Mouse (Mus musculus) kidney, embryonic 14.5 days (tissue): Measurements from ENCODE around the gene Cd79a. TPM values are rescaled to one million over a fixed set of nuclear protein-coding genes. Genes with fewer than 3 reads are reported as not detected.

Experiments
- ATAC-seq: fragments of 200-750 bp; cut with Nextera tagmentation; 2 replicates; pipeline ENCODE4 v1.8.0; 2017; ENCODE audit warnings: moderate number of reproducible peaks, mild to moderate bottlenecking, moderate TSS enrichment, moderate library complexity; ENCODE audit not compliant: low FRiP score, low TSS enrichment
- H3K27ac ChIP-seq: fragments of 300-500 bp; sonication (generic); 2 replicates; pipeline ENCODE4 v1.5.1; 2014; ENCODE audit warnings: low read depth, mild to moderate bottlenecking, low read length, moderate library complexity, mixed read lengths
- H3K27me3 ChIP-seq: fragments of 300-500 bp; sonication (generic); 2 replicates; pipeline ENCODE4 v1.6.1; 2014; ENCODE audit warnings: mild to moderate bottlenecking, low read length; ENCODE audit not compliant: control insufficient read depth, insufficient read depth
- H3K36me3 ChIP-seq: fragments of 300-500 bp; sonication (generic); 2 replicates; pipeline ENCODE4 v1.6.1; 2014; ENCODE audit warnings: low read length, mixed read lengths; ENCODE audit not compliant: control insufficient read depth, insufficient read depth
- H3K4me1 ChIP-seq: fragments of 300-500 bp; sonication (generic); 2 replicates; pipeline ENCODE4 v1.6.1; 2014; ENCODE audit warnings: low read length, mixed read lengths; ENCODE audit not compliant: control insufficient read depth, insufficient read depth
- H3K4me2 ChIP-seq: fragments of 300-500 bp; sonication (generic); replicated peaks from 2 replicates; pipeline ENCODE4 v1.6.1; 2014; ENCODE audit warnings: low read depth, mild to moderate bottlenecking, low read length
- H3K4me3 ChIP-seq: fragments of 300-500 bp; sonication (generic); 2 replicates; pipeline ENCODE4 v1.5.1; 2014; ENCODE audit warnings: mild to moderate bottlenecking, low read length
- H3K9ac ChIP-seq: fragments of 300-500 bp; sonication (generic); 2 replicates; pipeline ENCODE4 v1.6.1; 2014; ENCODE audit warnings: low read depth, mild to moderate bottlenecking, low read length, moderate library complexity
- H3K9me3 ChIP-seq: fragments of 300-500 bp; sonication (generic); 2 replicates; pipeline ENCODE4 v1.6.1; 2016; ENCODE audit warnings: low read length; ENCODE audit not compliant: control insufficient read depth
- WGBS: fragments of 180-500 bp; shearing (Covaris S2); extraction: QIAGEN DNeasy Blood & Tissue Kit; methylation state at CpG from one replicate; pipeline ENCODE4 v1.1.7; 2014; 5-methylcytosine and 5-hydroxymethylcytosine counted together
- polyA plus RNA-seq: library from polyadenylated mRNA; unstranded; fragments of >200 nt; fragmentation: Nextera tagmentation; extraction: Ambion mirVana; gene quantifications from 2 replicates; pipeline ENCODE4 v1.2.1, GENCODE M21; 2014

Gene Cd79a
- 1.5 and 1.6 TPM in 2 replicates for polyA plus RNA-seq

GRCm38 (mm10) chr7:24897224-24897623 is at the start of gene Cd79a:
Gene Cd79a, plus strand, starts transcription at chr7:24897381.
- ATAC-seq: no peak
- H3K4me2 ChIP-seq: no peak within 1 kb of the TSS
- H3K27ac ChIP-seq: no peak within 1 kb of the TSS
- H3K4me3 ChIP-seq: no peak within 1 kb of the TSS
- H3K4me1 ChIP-seq: 0 out of 2 replicates have a peak, but pooled peaks cover 4% of the 10 kb centered on the region
- H3K9me3 ChIP-seq: no peaks in the 10 kb centered on the region
- H3K27me3 ChIP-seq: no peaks in the 10 kb centered on the region
- 58% methylated on average over 12 of the region's 12 CpGs for WGBS
- H3K36me3 ChIP-seq: no peaks in the 10 kb centered on the region
- no peak within 1 kb of the TSS for H3K9ac ChIP-seq

GRCm38 (mm10) chr7:24850162-24850561 is 47.0 kb upstream of the Cd79a start:
- Histone ChIP-seq H3K27ac (no peak overlapping the region), H3K4me1 (peaks cover 4% of the 10 kb centered on the region; the same call in 1 of the 2 replicates), H3K9ac (no peak overlapping the region), H3K4me3 (no peak overlapping the region), H3K4me2 (no peak overlapping the region), H3K9me3 (no peaks in the 10 kb centered on the region), H3K27me3 (no peaks in the 10 kb centered on the region), H3K36me3 (no peaks in the 10 kb centered on the region)
- no peak for ATAC-seq
- 14% methylated on average over 5 of the region's 5 CpGs for WGBS

GRCm38 (mm10) chr7:24850899-24851303 is 46.3 kb upstream of the Cd79a start:
- peak; percentile 34; the same call in 1 of the 2 replicates for ATAC-seq
- Histone ChIP-seq H3K4me2 (no peak overlapping the region), H3K4me3 (no peak overlapping the region), H3K4me1 (peaks cover 4% of the 10 kb centered on the region; the same call in 1 of the 2 replicates), H3K9me3 (no peaks in the 10 kb centered on the region), H3K27me3 (no peaks in the 10 kb centered on the region), H3K9ac (no peak overlapping the region), H3K36me3 (no peaks in the 10 kb centered on the region), H3K27ac (no peak overlapping the region)
- 32% methylated on average over 6 of the region's 6 CpGs for WGBS

GRCm38 (mm10) chr7:24851596-24852325 is 45.4 kb upstream of the Cd79a start:
- Histone ChIP-seq H3K27me3 (no peaks in the 10 kb centered on the region), H3K4me1 (peaks cover 4% of the 10 kb centered on the region; the same call in 1 of the 2 replicates), H3K9ac (no peak overlapping the region), H3K27ac (no peak overlapping the region), H3K4me3 (no peak overlapping the region), H3K9me3 (no peaks in the 10 kb centered on the region), H3K4me2 (no peak overlapping the region), H3K36me3 (no peaks in the 10 kb centered on the region)
- ATAC-seq: no peak
- 67% methylated on average over 5 of the region's 5 CpGs for WGBS

- Histone ChIP-seq H3K4me3 (no peak overlapping the region), H3K27ac (no peak overlapping the region), H3K4me2 (no peak overlapping the region), H3K9me3 (no peaks in the 10 kb centered on the region), H3K27me3 (no peaks in the 10 kb centered on the region), H3K4me1 (peaks cover 4% of the 10 kb centered on the region; the same call in 1 of the 2 replicates), H3K9ac (no peak overlapping the region), H3K36me3 (no peaks in the 10 kb centered on the region)
- WGBS: 71% methylated on average over 8 of the region's 8 CpGs
- peak; percentile 70 for ATAC-seq
Observed at GRCm38 (mm10) chr7:24852557-24853232, 44.5 kb upstream of the Cd79a start.

GRCm38 (mm10) chr7:24853233-24853563 is 44.0 kb upstream of the Cd79a start:
- H3K27ac ChIP-seq: no peak overlapping the region
- H3K27me3 ChIP-seq: no peaks in the 10 kb centered on the region
- ATAC-seq: no peak
- no peaks in the 10 kb centered on the region for H3K9me3 ChIP-seq
- H3K36me3 ChIP-seq: no peaks in the 10 kb centered on the region
- no peak overlapping the region for H3K4me3 ChIP-seq
- H3K9ac ChIP-seq: no peak overlapping the region
- H3K4me1 ChIP-seq: peaks cover 4% of the 10 kb centered on the region; the same call in 1 of the 2 replicates
- no peak overlapping the region for H3K4me2 ChIP-seq

- no peak overlapping the region for H3K9ac ChIP-seq
- no peaks in the 10 kb centered on the region for H3K9me3 ChIP-seq
Observed at GRCm38 (mm10) chr7:24853695-24854094, 43.5 kb upstream of the Cd79a start.

GRCm38 (mm10) chr7:24856460-24857120 is 40.6 kb upstream of the Cd79a start:
- no peak for ATAC-seq
- H3K4me1 ChIP-seq: peaks cover 4% of the 10 kb centered on the region; the same call in 1 of the 2 replicates
- no peak overlapping the region for H3K4me2 ChIP-seq
- H3K27ac ChIP-seq: no peak overlapping the region
- H3K27me3 ChIP-seq: no peaks in the 10 kb centered on the region
- H3K9me3 ChIP-seq: no peaks in the 10 kb centered on the region
- no peak overlapping the region for H3K9ac ChIP-seq
- H3K4me3 ChIP-seq: no peak overlapping the region
- 53% methylated on average over 6 of the region's 6 CpGs for WGBS
- no peaks in the 10 kb centered on the region for H3K36me3 ChIP-seq

More at GRCm38 (mm10) chr7:24853695-24854094, 43.5 kb upstream of the Cd79a start:
- Histone ChIP-seq H3K4me2 (no peak overlapping the region), H3K36me3 (no peaks in the 10 kb centered on the region), H3K4me1 (peaks cover 4% of the 10 kb centered on the region; the same call in 1 of the 2 replicates), H3K4me3 (no peak overlapping the region), H3K27ac (no peak overlapping the region), H3K27me3 (no peaks in the 10 kb centered on the region)
- 25% methylated on average over 7 of the region's 7 CpGs for WGBS
- peak; percentile 53; the same call in 1 of the 2 replicates for ATAC-seq
